25 mouse cellular contexts compared by ENCODE assay signal in the genomic region with DNA sequence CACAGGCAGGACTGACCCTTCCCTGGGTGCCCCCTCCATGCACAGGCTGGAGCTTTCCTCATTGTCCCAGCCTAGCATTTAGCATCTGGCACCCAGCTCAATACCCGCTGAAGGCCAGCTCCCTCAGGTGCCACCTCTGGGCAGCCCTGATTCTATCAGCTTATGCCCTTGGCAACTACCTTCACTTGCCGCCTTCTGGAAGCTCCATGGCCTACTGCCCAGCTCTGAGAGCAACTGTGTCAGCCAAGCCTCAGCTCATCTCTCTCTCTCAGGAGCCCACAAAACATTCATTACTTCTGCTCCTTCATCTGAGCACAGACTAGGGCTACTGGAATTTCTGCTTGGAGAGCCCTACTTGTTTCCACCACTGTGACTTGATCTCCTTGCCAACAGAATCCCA. TPM values are rescaled to one million over a fixed set of nuclear protein-coding genes. Genes with fewer than 3 reads are reported as not detected.
DNase-seq lines count a peak whose midpoint lies in the region; ATAC-seq and TF ChIP-seq lines count a peak whose summit lies in the region.
"Had no signal": no experiment of that assay in that cellular context is flagged by ENCODE, and none has a peak within 500 bp of the region (broad histone marks: within the 10 kb centered on the region; RNA-seq: fewer than 3 reads in every experiment).

No protein-coding gene starts in this region.

- WGBS in lung, postnatal 0 days = 95% methylated on average over 2 of the region's 2 CpGs

- intact Hi-C loops in heart, postnatal 10 days (cut with DNase I) = loop anchor here (1.0 kb wide), 1 partner anchor 30 kb away; no protein-coding TSS in a partner anchor
- intact Hi-C loops in heart, postnatal 25 days (cut with DNase I) = no loop called here

- H3K9me3 ChIP-seq in lung, postnatal 0 days (ENCODE audit: low read length) = no peaks in the 10 kb centered on the region
- H3K9me3 ChIP-seq: embryonic facial prominence, embryonic 10.5 days; forebrain, embryonic 15.5 days; hindbrain, embryonic 10.5 days; intestine, embryonic 15.5 days; liver, embryonic 15.5 days; lung, embryonic 15.5 days; neural tube, embryonic 15.5 days had no signal

- DNase-seq in heart, postnatal 10 days = peak; percentile 59 to 61
- DNase-seq in heart, postnatal 25 days (ENCODE audit: low spot score) = no peak
- peak; percentile 8 for DNase-seq in thymus, postnatal 4 days
- no peak for DNase-seq in thymus, postnatal 14 days
- DNase-seq in cerebellum, adult 9-10 months = peak; percentile 78
- no peak for DNase-seq in frontal cortex, postnatal 10 days (ENCODE audit: low spot score in 2 of 2)
- DNase-seq in lung, postnatal 0 days (ENCODE audit: low spot score) = no peak
- DNase-seq: adrenal gland, adult 8-10 months; gastrocnemius, postnatal 10 days; kidney, adult 9 months; kidney, postnatal 14 days; liver; lung, postnatal 4 days; right cerebral cortex, adult 18-20 months; right cerebral cortex, postnatal 4 days; thymus, adult 18-20 months had no signal

- H3K27ac ChIP-seq in lung, postnatal 0 days (ENCODE audit: low read length) = no peak overlapping the region
- H3K27ac ChIP-seq: embryonic facial prominence, embryonic 10.5 days; forebrain, embryonic 15.5 days; hindbrain, embryonic 10.5 days; intestine, embryonic 15.5 days; liver, embryonic 15.5 days; lung, embryonic 15.5 days; neural tube, embryonic 15.5 days had no signal

- no peak for TF ChIP-seq EP300 in lung, postnatal 0 days (IDR thresholded peaks at IDR 0.05)

- no peak overlapping the region for H3K4me2 ChIP-seq in lung, postnatal 0 days (replicated peaks; ENCODE audit: low read depth, low read length)
- H3K4me2 ChIP-seq: forebrain, embryonic 15.5 days; intestine, embryonic 15.5 days; liver, embryonic 15.5 days; lung, embryonic 15.5 days; midbrain, embryonic 11.5 days; neural tube, embryonic 15.5 days had no signal

- ATAC-seq in lung, postnatal 0 days = no peak
- ATAC-seq: forebrain, embryonic 15.5 days; hindbrain, embryonic 16.5 days; intestine, embryonic 15.5 days had no signal

- H3K4me1 ChIP-seq in lung, postnatal 0 days (ENCODE audit: insufficient read depth, low read depth, low read length) = no peaks in the 10 kb centered on the region
- H3K4me1 ChIP-seq: forebrain, embryonic 15.5 days; hindbrain, embryonic 10.5 days; intestine, embryonic 15.5 days; liver, embryonic 15.5 days; lung, embryonic 15.5 days; neural tube, embryonic 15.5 days had no signal

- no peak for TF ChIP-seq CTCF in lung, postnatal 0 days (IDR thresholded peaks at IDR 0.05)

- no peaks in the 10 kb centered on the region for H3K27me3 ChIP-seq in lung, postnatal 0 days (replicated peaks; ENCODE audit: insufficient read depth, low read length)
- H3K27me3 ChIP-seq: forebrain, embryonic 15.5 days; intestine, embryonic 15.5 days; liver, embryonic 15.5 days; lung, embryonic 15.5 days; neural tube, embryonic 15.5 days had no signal

- no peak overlapping the region for H3K4me3 ChIP-seq in lung, postnatal 0 days (ENCODE audit: low read depth, low read length)
- H3K4me3 ChIP-seq: embryonic facial prominence, embryonic 10.5 days; forebrain, embryonic 15.5 days; hindbrain, embryonic 10.5 days; intestine, embryonic 15.5 days; liver, embryonic 15.5 days; lung, embryonic 15.5 days; neural tube, embryonic 15.5 days had no signal

- H3K9ac ChIP-seq in lung, postnatal 0 days (replicated peaks; ENCODE audit: low read depth) = no peak overlapping the region
- H3K9ac ChIP-seq: forebrain, embryonic 15.5 days; intestine, embryonic 15.5 days; liver, embryonic 15.5 days; lung, embryonic 15.5 days; neural tube, embryonic 15.5 days had no signal

- no peaks in the 10 kb centered on the region for H3K36me3 ChIP-seq in lung, postnatal 0 days (ENCODE audit: insufficient read depth, low read length)
- H3K36me3 ChIP-seq: embryonic facial prominence, embryonic 10.5 days; forebrain, embryonic 15.5 days; hindbrain, embryonic 10.5 days; intestine, embryonic 15.5 days; liver, embryonic 15.5 days; lung, embryonic 15.5 days; neural tube, embryonic 15.5 days had no signal

RNA-seq across cellular contexts. Expression of gene Mxd4, which starts 38.0 kb away (rescaled TPM):
- total RNA-seq in heart, postnatal 10 days (2021) = 100 to 1,000 TPM; 109 to 119 TPM
- total RNA-seq in heart, postnatal 25 days (2021) = 10 to 100 TPM; 72.6 to 89.1 TPM
- polyA plus RNA-seq in lung, postnatal 0 days (2015; fragmentation: Nextera tagmentation; extraction: Ambion mirVana) = 65.1 and 68.2 TPM in 2 replicates

RNA-seq across cellular contexts. Expression of gene Haus3, which starts 56.2 kb away (rescaled TPM):
- total RNA-seq in heart, postnatal 10 days (2021) = 1 to 10 TPM; 6.9 to 7.4 TPM
- total RNA-seq in heart, postnatal 25 days (2021) = 1 to 10 TPM; 3.4 to 3.9 TPM
- polyA plus RNA-seq in lung, postnatal 0 days (2015; fragmentation: Nextera tagmentation; extraction: Ambion mirVana) = 8.2 and 8.6 TPM in 2 replicates

RNA-seq across cellular contexts. Expression of gene Poln, which starts 56.3 kb away (rescaled TPM):
- 1 to 10 TPM; 2.1 to 5.4 TPM for total RNA-seq in heart, postnatal 10 days (2021)
- total RNA-seq in heart, postnatal 25 days (2021) = 1 to 10 TPM; 3.3 to 3.4 TPM
- 0.63 and 0.99 TPM in 2 replicates for polyA plus RNA-seq in lung, postnatal 0 days (2015; fragmentation: Nextera tagmentation; extraction: Ambion mirVana)

Comparison
In these comparisons a context has a peak if more than half of its experiments do, and no peak if none do; other contexts are left out.
1. DNase-seq: peak in heart, postnatal 10 days (2 of 2), thymus, postnatal 4 days (single experiment) and cerebellum, adult 9-10 months (single experiment); none in heart, postnatal 25 days (single experiment), thymus, postnatal 14 days (single experiment), frontal cortex, postnatal 10 days (0 of 2) and lung, postnatal 0 days (single experiment).